Mouse (Mus musculus) gastrocnemius, adult 8-10 months (tissue): ENCODE results near the gene Il1f5. TPM values are rescaled to one million over a fixed set of nuclear protein-coding genes. Genes with fewer than 3 reads are reported as not detected.

Experiments used
- DNase-seq, 2 experiments: peaks; one replicate each; pipeline ENCODE4 v3.0.0; 2022; ENCODE audit warnings: low spot score in 2 of 2
- total RNA-seq, 4 experiments: library from RNA; stranded (reverse); gene quantifications; 2 replicates each; pipeline ENCODE4 v1.2.4; 2022

The Il1f5 gene
- total RNA-seq, result not detected

DNA sequence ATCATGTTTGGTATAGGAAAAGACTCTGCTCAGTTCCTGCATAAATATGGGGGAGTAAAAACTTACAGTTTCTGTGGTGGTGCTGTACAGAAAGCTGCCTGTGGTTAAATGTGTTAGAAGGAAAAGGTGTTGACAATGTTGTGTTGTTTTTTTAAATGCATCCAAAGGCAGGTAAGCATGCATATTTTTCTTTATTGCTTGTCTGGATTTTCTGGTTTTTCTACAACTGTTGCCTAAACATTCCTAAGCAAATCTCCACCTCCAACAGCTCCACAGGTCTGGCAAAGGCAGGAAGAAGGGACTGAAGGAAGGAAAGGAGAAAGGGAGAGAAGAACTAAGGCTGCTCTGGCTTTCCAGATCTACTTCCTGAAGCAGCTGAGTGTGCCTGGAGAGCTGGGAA is at the start of gene Il1f5:
TSS of gene Il1f5 (plus strand) at position 301 of the 400 bp plus-strand sequence.
- no peak for DNase-seq

DNA sequence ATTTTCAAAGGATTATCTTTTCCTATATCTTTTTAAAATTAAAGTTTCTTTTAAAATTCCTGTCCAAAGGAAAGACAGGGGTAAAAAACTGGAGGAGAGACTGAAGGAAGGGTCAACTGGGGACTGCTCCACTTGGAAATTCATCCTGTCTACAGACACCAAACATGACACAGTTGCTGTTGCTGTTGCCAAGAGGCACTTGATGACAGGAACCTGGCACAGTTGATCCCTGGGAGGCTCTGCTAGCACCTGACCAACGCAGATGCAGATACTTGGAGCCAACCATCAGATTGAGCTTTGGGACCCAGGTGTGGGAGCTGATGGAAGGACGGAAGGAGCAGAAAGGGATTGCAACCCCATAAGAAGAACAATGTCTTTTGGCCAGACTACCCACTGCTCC is 49.6 kb upstream of the Il1f5 start:
- DNase-seq, result no peak

DNA sequence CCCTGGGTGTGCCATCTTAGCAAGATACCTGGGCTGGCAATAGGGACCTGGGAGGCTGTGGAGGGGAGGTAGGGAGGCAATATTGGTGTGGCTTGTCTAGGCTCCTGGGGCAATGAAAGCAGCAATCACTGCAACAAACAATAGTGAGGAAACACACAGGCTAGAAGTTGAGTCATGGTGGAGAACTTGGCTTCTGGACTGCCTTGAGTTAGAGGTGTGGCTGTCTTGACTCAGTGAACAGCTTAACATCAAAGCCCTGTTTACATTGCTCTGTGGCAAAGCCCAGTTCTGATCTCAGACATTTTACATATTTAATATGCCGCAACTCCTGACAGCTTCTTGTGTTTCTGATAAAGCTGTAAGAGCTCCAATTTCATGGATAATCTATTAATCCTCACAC is 9.3 kb upstream of the Il1f5 start:
- no peak for DNase-seq

- DNase-seq, result no peak
These were observed 3.1 kb upstream of the Il1f5 start for GRCm38 (mm10) chr2:24273619-24274018.

- no peak for DNase-seq
These were observed 1.6 kb upstream of the Il1f5 start for GRCm38 (mm10) chr2:24275146-24275545.

DNA sequence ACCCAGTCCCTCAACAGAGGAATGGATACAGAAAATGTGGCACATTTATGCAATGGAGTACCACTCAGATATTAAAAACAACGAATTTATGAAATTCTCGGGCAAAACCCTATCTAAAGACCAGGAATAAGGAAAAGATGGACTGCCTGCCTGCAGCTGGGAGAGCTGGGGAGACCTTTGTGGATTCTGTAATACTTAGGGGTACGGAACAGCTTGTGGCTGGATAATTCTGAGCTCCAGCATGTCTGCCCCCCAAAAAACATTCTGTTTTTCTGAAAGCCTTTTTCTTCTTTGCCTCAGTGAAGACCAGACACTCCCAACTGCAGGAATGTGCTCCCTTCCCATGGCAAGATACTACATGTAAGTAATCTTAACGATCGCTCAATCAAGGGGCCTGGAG is 14.1 kb downstream of the Il1f5 start, which contains the start of gene Il1f10:
TSS of gene Il1f10 (plus strand) at position 301 of the 400 bp plus-strand sequence.
- no peak for DNase-seq

DNA sequence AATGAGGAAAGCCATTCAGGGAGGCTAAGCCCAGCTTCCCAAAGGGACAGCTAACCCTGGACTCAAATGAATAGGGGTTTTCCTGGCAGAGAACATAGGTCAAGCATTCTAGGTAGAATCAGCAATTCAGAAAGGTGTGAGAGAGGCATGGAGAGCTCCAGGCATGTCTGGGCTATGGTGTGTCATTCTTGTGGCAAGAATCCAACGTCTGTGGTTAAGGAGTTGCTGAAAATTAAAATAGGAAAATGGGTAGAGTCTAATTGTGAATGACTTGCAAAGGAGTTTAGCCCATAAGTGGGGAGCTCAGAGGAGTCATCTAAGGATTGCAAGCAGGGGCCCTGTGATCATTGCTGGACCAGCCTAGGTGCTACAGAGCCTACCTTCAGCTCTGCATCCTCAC is 17.9 kb downstream of the Il1f5 start:
- no peak for DNase-seq

- DNase-seq, result no peak
These were observed 20.1 kb downstream of the Il1f5 start for GRCm38 (mm10) chr2:24296837-24297236.

DNA sequence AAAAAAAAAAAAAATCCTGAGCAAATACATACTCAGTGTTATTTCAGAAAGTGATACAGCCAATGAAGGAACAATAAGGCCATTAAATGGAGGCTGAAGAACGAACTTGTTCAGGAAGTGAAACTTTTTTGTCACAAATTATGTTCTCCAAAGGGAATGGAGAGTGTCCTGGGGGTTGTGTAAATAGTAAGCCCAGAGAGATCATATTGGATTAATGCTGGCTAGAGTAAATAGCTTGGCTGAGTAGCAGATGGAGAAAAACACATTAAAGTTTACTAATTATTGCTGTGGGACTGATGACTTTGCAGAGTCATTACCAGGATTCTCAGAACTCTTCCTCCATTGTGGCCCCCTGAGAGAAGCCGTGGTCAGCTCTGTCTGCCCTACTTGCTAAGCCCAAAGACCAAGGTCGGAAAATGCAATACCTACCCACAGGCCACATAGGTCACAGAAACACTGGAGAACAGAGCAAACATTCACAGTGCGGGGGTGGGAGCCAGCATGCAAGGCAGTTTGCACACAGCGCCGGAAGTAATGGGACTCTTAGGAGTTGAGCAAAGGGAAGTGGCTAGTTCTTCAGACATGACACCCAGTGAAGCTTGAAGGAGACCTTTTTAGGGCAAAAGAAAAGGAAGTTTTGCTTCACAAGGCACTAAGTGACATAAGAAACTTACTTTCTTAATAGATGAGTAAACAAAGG is 34.7 kb downstream of the Il1f5 start:
- DNase-seq, result no peak

GRCm38 (mm10) chr2:24316919-24317318 is 40.2 kb downstream of the Il1f5 start:
- DNase-seq, result no peak

GRCm38 (mm10) chr2:24317919-24318598 is 41.3 kb downstream of the Il1f5 start:
- DNase-seq, result no peak

Other genes with a start within 250 kb of the Il1f5 start
- 1 to 10 TPM; 4.6 to 8.6 (median 7.1) TPM for gene Hnmt, start 227.6 kb upstream of the Il1f5 start, total RNA-seq
- not detected for gene Tbpl2, start 180.4 kb upstream of the Il1f5 start, total RNA-seq
- not detected for gene Il1f8, start 123.8 kb upstream of the Il1f5 start, total RNA-seq
- not detected for gene Il1f9, start 90.5 kb upstream of the Il1f5 start, total RNA-seq
- not detected for gene Il1f6, start 61.5 kb upstream of the Il1f5 start, total RNA-seq
- gene Il1f10, start 14.2 kb downstream of the Il1f5 start, total RNA-seq, result not detected
- not detected for gene Il1rn, start 59.9 kb downstream of the Il1f5 start, total RNA-seq
- 1 to 10 TPM in 2 of 4 experiments, under 1 TPM in 2; 0.07 to 1.1 (median 0.59) TPM for gene Psd4, start 90.6 kb downstream of the Il1f5 start, total RNA-seq
- gene Pax8, start 198.6 kb downstream of the Il1f5 start, total RNA-seq, result not detected